In genomic region chr10:127664166-127664565, GRCm38 (mm10) we compare ENCODE assay signal across 9 mouse cellular contexts. TPM values are rescaled to one million over a fixed set of nuclear protein-coding genes. Genes with fewer than 3 reads are reported as not detected.
DNase-seq lines count a peak whose midpoint lies in the region; ATAC-seq and TF ChIP-seq lines count a peak whose summit lies in the region.
"Had no signal": no experiment of that assay in that cellular context is flagged by ENCODE, and none has a peak within 500 bp of the region (broad histone marks: within the 10 kb centered on the region; RNA-seq: fewer than 3 reads in every experiment).

No protein-coding gene starts in this region.

- WGBS in heart, embryonic 15.5 days, result 46% methylated on average over 16 of the region's 16 CpGs
- 8% methylated on average over 16 of the region's 16 CpGs for WGBS in midbrain, embryonic 13.5 days
- WGBS in midbrain, postnatal 0 days, result 24% methylated on average over 16 of the region's 16 CpGs
- 10% methylated on average over 16 of the region's 16 CpGs for WGBS in hindbrain, embryonic 14.5 days
- 44% methylated on average over 16 of the region's 16 CpGs for WGBS in stomach, embryonic 15.5 days

- DNase-seq in heart, adult 8-10 months (ENCODE audit: low spot score), result no peak
- no peak for DNase-seq in midbrain, postnatal 0 days (ENCODE audit: low spot score)
- DNase-seq in hindbrain, embryonic 14.5 days (ENCODE audit: low spot score), result no peak
- DNase-seq in right cerebral cortex, postnatal 25 days, result no peak
- DNase-seq in spleen, postnatal 10 days (ENCODE audit: low spot score in 2 of 2), result no peak
- DNase-seq: spleen, adult 18-20 months had no signal

- TF ChIP-seq CTCF in midbrain, postnatal 0 days (IDR thresholded peaks at IDR 0.05), result no peak

- no peaks in the 10 kb centered on the region for H3K9me3 ChIP-seq in heart, embryonic 15.5 days (replicated peaks)
- no peaks in the 10 kb centered on the region for H3K9me3 ChIP-seq in midbrain, embryonic 13.5 days
- no peaks in the 10 kb centered on the region for H3K9me3 ChIP-seq in midbrain, postnatal 0 days (ENCODE audit: low read length)
- no peaks in the 10 kb centered on the region for H3K9me3 ChIP-seq in hindbrain, embryonic 14.5 days (ENCODE audit: control insufficient read depth, low read length)
- no peaks in the 10 kb centered on the region for H3K9me3 ChIP-seq in stomach, embryonic 15.5 days

- H3K27ac ChIP-seq in heart, embryonic 15.5 days, result peak overlapping the region; percentile 26; the same call in 1 of the 2 replicates
- H3K27ac ChIP-seq in midbrain, embryonic 13.5 days, result no peak overlapping the region
- H3K27ac ChIP-seq in midbrain, postnatal 0 days (ENCODE audit: low read depth, low read length), result no peak overlapping the region
- H3K27ac ChIP-seq in hindbrain, embryonic 14.5 days, result no peak overlapping the region
- no peak overlapping the region for H3K27ac ChIP-seq in stomach, embryonic 15.5 days

- H3K4me1 ChIP-seq in heart, embryonic 15.5 days (replicated peaks), result peaks cover 73% of the 10 kb centered on the region
- H3K4me1 ChIP-seq in midbrain, embryonic 13.5 days (replicated peaks), result peaks cover 62% of the 10 kb centered on the region
- H3K4me1 ChIP-seq in midbrain, postnatal 0 days (ENCODE audit: insufficient read depth, low read length), result peaks cover 11% of the 10 kb centered on the region; the same call in 1 of the 2 replicates
- peaks cover 31% of the 10 kb centered on the region for H3K4me1 ChIP-seq in hindbrain, embryonic 14.5 days (replicated peaks; ENCODE audit: control insufficient read depth, insufficient read depth, low read length)
- peaks cover 53% of the 10 kb centered on the region for H3K4me1 ChIP-seq in stomach, embryonic 15.5 days

- no peak for ATAC-seq in heart, embryonic 15.5 days (replicated peaks; ENCODE audit: insufficient number of reproducible peaks, insufficient read depth, low FRiP score, low read depth)
- ATAC-seq in midbrain, embryonic 13.5 days, result no peak
- ATAC-seq in midbrain, postnatal 0 days (ENCODE audit: low FRiP score), result no peak
- ATAC-seq in hindbrain, embryonic 14.5 days (ENCODE audit: low FRiP score), result no peak
- no peak for ATAC-seq in stomach, embryonic 15.5 days (ENCODE audit: insufficient read depth, low FRiP score, low read depth)

- 0 out of 2 replicates have a peak overlapping the region, but pooled peaks have one; percentile 5 for H3K9ac ChIP-seq in heart, embryonic 15.5 days
- no peak overlapping the region for H3K9ac ChIP-seq in midbrain, embryonic 13.5 days (replicated peaks)
- no peak overlapping the region for H3K9ac ChIP-seq in midbrain, postnatal 0 days (replicated peaks; ENCODE audit: low read length, poor library complexity, severe bottlenecking)
- no peak overlapping the region for H3K9ac ChIP-seq in hindbrain, embryonic 14.5 days
- H3K9ac ChIP-seq in stomach, embryonic 15.5 days, result no peak overlapping the region

- H3K4me2 ChIP-seq in heart, embryonic 15.5 days, result peak overlapping the region; percentile 85
- no peak overlapping the region; the same call in 1 of the 2 replicates for H3K4me2 ChIP-seq in midbrain, embryonic 13.5 days (replicated peaks)
- no peak overlapping the region for H3K4me2 ChIP-seq in midbrain, postnatal 0 days (ENCODE audit: low read depth, low read length, poor library complexity, severe bottlenecking)
- peak overlapping the region; percentile 65 for H3K4me2 ChIP-seq in hindbrain, embryonic 14.5 days (replicated peaks)
- peak overlapping the region; percentile 85 for H3K4me2 ChIP-seq in stomach, embryonic 15.5 days

- H3K4me3 ChIP-seq in heart, embryonic 15.5 days, result peak overlapping the region; percentile 78; the same call in 1 of the 2 replicates
- 0 out of 2 replicates have a peak overlapping the region, but pooled peaks have one; percentile 6 for H3K4me3 ChIP-seq in midbrain, embryonic 13.5 days (replicated peaks)
- no peak overlapping the region for H3K4me3 ChIP-seq in midbrain, postnatal 0 days (ENCODE audit: low read depth, low read length)
- H3K4me3 ChIP-seq in hindbrain, embryonic 14.5 days (replicated peaks; ENCODE audit: low read length), result no peak overlapping the region
- H3K4me3 ChIP-seq in stomach, embryonic 15.5 days (replicated peaks), result peak overlapping the region; percentile 65; the same call in 1 of the 2 replicates

- H3K27me3 ChIP-seq in heart, embryonic 15.5 days, result no peaks in the 10 kb centered on the region
- H3K27me3 ChIP-seq in midbrain, embryonic 13.5 days, result peaks cover 94% of the 10 kb centered on the region
- H3K27me3 ChIP-seq in midbrain, postnatal 0 days (ENCODE audit: insufficient read depth, low read length), result peaks cover 55% of the 10 kb centered on the region
- peaks cover 85% of the 10 kb centered on the region for H3K27me3 ChIP-seq in hindbrain, embryonic 14.5 days (ENCODE audit: control insufficient read depth, insufficient read depth, low read length)
- H3K27me3 ChIP-seq in stomach, embryonic 15.5 days (replicated peaks), result no peaks in the 10 kb centered on the region

- peaks cover 23% of the 10 kb centered on the region for H3K36me3 ChIP-seq in heart, embryonic 15.5 days
- H3K36me3 ChIP-seq in midbrain, embryonic 13.5 days, result no peaks in the 10 kb centered on the region
- H3K36me3 ChIP-seq in midbrain, postnatal 0 days (ENCODE audit: insufficient read depth, low read length), result no peaks in the 10 kb centered on the region
- no peaks in the 10 kb centered on the region for H3K36me3 ChIP-seq in hindbrain, embryonic 14.5 days (replicated peaks; ENCODE audit: control insufficient read depth, insufficient read depth)
- H3K36me3 ChIP-seq in stomach, embryonic 15.5 days, result peaks cover 10% of the 10 kb centered on the region; the same call in 1 of the 2 replicates

RNA-seq across cellular contexts. Expression of gene Nemp1, which starts 2.5 kb away (rescaled TPM):
- polyA plus RNA-seq in heart, embryonic 15.5 days (2015; fragmentation: Nextera tagmentation; extraction: Ambion mirVana), result 7.8 and 8.9 TPM in 2 replicates
- 1 to 10 TPM; 3.0 to 5.1 (median 3.6) TPM for total RNA-seq in heart, adult 8-10 months (2022)
- 4.6 and 4.8 TPM in 2 replicates for polyA plus RNA-seq in midbrain, embryonic 13.5 days (2015; fragmentation: Nextera tagmentation; extraction: Ambion mirVana)
- total RNA-seq in midbrain, postnatal 0 days (2014; rRNA removed), result 3.2 and 3.7 TPM in 2 replicates
- 1.4 and 1.7 TPM in 2 replicates for polyA plus RNA-seq in midbrain, postnatal 0 days (2015; fragmentation: Nextera tagmentation; extraction: Ambion mirVana)
- polyA plus RNA-seq in hindbrain, embryonic 14.5 days (2014; fragmentation: Nextera tagmentation; extraction: Ambion mirVana), result 3.3 and 4.3 TPM in 2 replicates
- 7.8 and 8.6 TPM in 2 replicates for polyA plus RNA-seq in stomach, embryonic 15.5 days (2015; fragmentation: Nextera tagmentation; extraction: Ambion mirVana)

RNA-seq across cellular contexts. Expression of gene Nab2, which starts 4.2 kb away (rescaled TPM):
- polyA plus RNA-seq in heart, embryonic 15.5 days (2015; fragmentation: Nextera tagmentation; extraction: Ambion mirVana), result 10.9 and 14.9 TPM in 2 replicates
- 10 to 100 TPM in 1 of 4 experiments, 1 to 10 TPM in 3; 5.0 to 10.3 (median 6.6) TPM for total RNA-seq in heart, adult 8-10 months (2022)
- 1.2 and 1.8 TPM in 2 replicates for polyA plus RNA-seq in midbrain, embryonic 13.5 days (2015; fragmentation: Nextera tagmentation; extraction: Ambion mirVana)
- 4.8 and 5.6 TPM in 2 replicates for total RNA-seq in midbrain, postnatal 0 days (2014; rRNA removed)
- 1.4 and 1.6 TPM in 2 replicates for polyA plus RNA-seq in midbrain, postnatal 0 days (2015; fragmentation: Nextera tagmentation; extraction: Ambion mirVana)
- polyA plus RNA-seq in hindbrain, embryonic 14.5 days (2014; fragmentation: Nextera tagmentation; extraction: Ambion mirVana), result 2.3 and 2.6 TPM in 2 replicates
- polyA plus RNA-seq in stomach, embryonic 15.5 days (2015; fragmentation: Nextera tagmentation; extraction: Ambion mirVana), result 10.8 and 13.3 TPM in 2 replicates

RNA-seq across cellular contexts. Expression of gene Stat6, which starts 21.4 kb away (rescaled TPM):
- 26.2 and 33.5 TPM in 2 replicates for polyA plus RNA-seq in heart, embryonic 15.5 days (2015; fragmentation: Nextera tagmentation; extraction: Ambion mirVana)
- total RNA-seq in heart, adult 8-10 months (2022), result 10 to 100 TPM; 38.4 to 43.7 (median 43.2) TPM
- polyA plus RNA-seq in midbrain, embryonic 13.5 days (2015; fragmentation: Nextera tagmentation; extraction: Ambion mirVana), result 3.8 and 4.3 TPM in 2 replicates
- 6.1 and 10.2 TPM in 2 replicates for total RNA-seq in midbrain, postnatal 0 days (2014; rRNA removed)
- 3.9 and 4.3 TPM in 2 replicates for polyA plus RNA-seq in midbrain, postnatal 0 days (2015; fragmentation: Nextera tagmentation; extraction: Ambion mirVana)
- polyA plus RNA-seq in hindbrain, embryonic 14.5 days (2014; fragmentation: Nextera tagmentation; extraction: Ambion mirVana), result 4.7 and 5.5 TPM in 2 replicates
- polyA plus RNA-seq in stomach, embryonic 15.5 days (2015; fragmentation: Nextera tagmentation; extraction: Ambion mirVana), result 35.0 and 37.1 TPM in 2 replicates

RNA-seq across cellular contexts. Expression of gene Myo1a, which starts 40.8 kb away (rescaled TPM):
- 0.25 and 0.29 TPM in 2 replicates for polyA plus RNA-seq in heart, embryonic 15.5 days (2015; fragmentation: Nextera tagmentation; extraction: Ambion mirVana)
- total RNA-seq in heart, adult 8-10 months (2022), result under 1 TPM in 1 of 4 experiments, not detected in 3; 0.08 TPM
- 0.28 and 0.53 TPM in 2 replicates for polyA plus RNA-seq in midbrain, embryonic 13.5 days (2015; fragmentation: Nextera tagmentation; extraction: Ambion mirVana)
- total RNA-seq in midbrain, postnatal 0 days (2014; rRNA removed), result 0.57 and 0.77 TPM in 2 replicates
- polyA plus RNA-seq in midbrain, postnatal 0 days (2015; fragmentation: Nextera tagmentation; extraction: Ambion mirVana), result 0.13 and 0.15 TPM in 2 replicates
- polyA plus RNA-seq in hindbrain, embryonic 14.5 days (2014; fragmentation: Nextera tagmentation; extraction: Ambion mirVana), result 0.37 and 0.76 TPM in 2 replicates
- 15.3 and 17.1 TPM in 2 replicates for polyA plus RNA-seq in stomach, embryonic 15.5 days (2015; fragmentation: Nextera tagmentation; extraction: Ambion mirVana)

RNA-seq across cellular contexts. Expression of gene Lrp1, which starts 43.2 kb away (rescaled TPM):
- 31.2 and 43.1 TPM in 2 replicates for polyA plus RNA-seq in heart, embryonic 15.5 days (2015; fragmentation: Nextera tagmentation; extraction: Ambion mirVana)
- 10 to 100 TPM; 64.0 to 88.9 (median 74.0) TPM for total RNA-seq in heart, adult 8-10 months (2022)
- polyA plus RNA-seq in midbrain, embryonic 13.5 days (2015; fragmentation: Nextera tagmentation; extraction: Ambion mirVana), result 98.2 and 99.4 TPM in 2 replicates
- 297 and 319 TPM in 2 replicates for total RNA-seq in midbrain, postnatal 0 days (2014; rRNA removed)
- 79.8 and 84.4 TPM in 2 replicates for polyA plus RNA-seq in midbrain, postnatal 0 days (2015; fragmentation: Nextera tagmentation; extraction: Ambion mirVana)
- 118 and 119 TPM in 2 replicates for polyA plus RNA-seq in hindbrain, embryonic 14.5 days (2014; fragmentation: Nextera tagmentation; extraction: Ambion mirVana)
- polyA plus RNA-seq in stomach, embryonic 15.5 days (2015; fragmentation: Nextera tagmentation; extraction: Ambion mirVana), result 77.0 and 87.0 TPM in 2 replicates

Comparison
In these comparisons a context has a peak if more than half of its experiments do, and no peak if none do; other contexts are left out.
1. H3K4me3 ChIP-seq: peak in heart, embryonic 15.5 days (single experiment), midbrain, embryonic 13.5 days (single experiment) and stomach, embryonic 15.5 days (single experiment); none in midbrain, postnatal 0 days (single experiment) and hindbrain, embryonic 14.5 days (single experiment).
2. H3K4me2 ChIP-seq: peak in heart, embryonic 15.5 days (single experiment), hindbrain, embryonic 14.5 days (single experiment) and stomach, embryonic 15.5 days (single experiment); none in midbrain, embryonic 13.5 days (single experiment) and midbrain, postnatal 0 days (single experiment).